Mouse (Mus musculus) embryonic stem cell, embryonic (primary cell): ENCODE measurements at regions not wholly inside any gene's neighbourhood (a gene's known extent, or its start where the extent isn't known, plus 50 kb on each side); places are given as distances from the start of the nearest gene placed in this dataset.

Source experiments
- CTCF ChIA-PET, 4 experiments: fragments of 300-600 bp in 2 of 4; fragments of 350-600 bp in 2 of 4; sonication (Branson Sonifier 250); formaldehyde crosslinking; loops; one replicate each; lab custom pipeline; 2022; ENCODE audit warnings: inconsistent platforms in 2 of 4; lab: Charles Lee
- POLR2A ChIA-PET, 4 experiments: fragments of 300-600 bp in 2 of 4; fragments of 350-600 bp in 2 of 4; sonication (Branson Sonifier 250); formaldehyde crosslinking; loops; one replicate each; lab custom pipeline; 2022; ENCODE audit warnings: antibody characterized with exemption in 4 of 4, inconsistent platforms in 1 of 4; lab: Charles Lee

GRCm38 (mm10) chrX:105228580-105228979 is 108.4 kb downstream of the Magee1 start:
- POLR2A ChIA-PET = no interaction called here
- CTCF ChIA-PET = no interaction called here

GRCm38 (mm10) chrX:105236982-105237738 is 117.0 kb downstream of the Magee1 start:
- CTCF ChIA-PET = interaction anchor here in 1 of 4 experiments (0.6 kb wide), 1 partner anchor 18 kb away, joined by 4 read pairs; no protein-coding TSS in a partner anchor

More at GRCm38 (mm10) chrX:105236982-105237738, 117.0 kb downstream of the Magee1 start:
- POLR2A ChIA-PET = no interaction called here
